ENCODE assay signal across 9 mouse cellular contexts in genomic region chr5:131647104-131647682, GRCm38 (mm10).
DNase-seq lines count a peak whose midpoint lies in the region; ATAC-seq and TF ChIP-seq lines count a peak whose summit lies in the region.
"Had no signal": no experiment of that assay in that cellular context is flagged by ENCODE, and none has a peak within 500 bp of the region (broad histone marks: within the 10 kb centered on the region; RNA-seq: fewer than 3 reads in every experiment).

No protein-coding gene starts in this region.

- no peaks in the 10 kb centered on the region for H3K9me3 ChIP-seq in hindbrain, embryonic 10.5 days
- no peaks in the 10 kb centered on the region for H3K9me3 ChIP-seq in hindbrain, postnatal 0 days (ENCODE audit: low read length)
- no peaks in the 10 kb centered on the region for H3K9me3 ChIP-seq in stomach, embryonic 15.5 days
- no peaks in the 10 kb centered on the region for H3K9me3 ChIP-seq in stomach, postnatal 0 days (ENCODE audit: control insufficient read depth, low read length)
- H3K9me3 ChIP-seq in limb, embryonic 13.5 days = no peaks in the 10 kb centered on the region

- peak overlapping the region; percentile 66; the same call in 1 of the 2 replicates for H3K27ac ChIP-seq in hindbrain, embryonic 10.5 days
- no peak overlapping the region for H3K27ac ChIP-seq in hindbrain, postnatal 0 days
- no peak overlapping the region for H3K27ac ChIP-seq in stomach, embryonic 15.5 days
- no peak overlapping the region for H3K27ac ChIP-seq in stomach, postnatal 0 days (replicated peaks)
- H3K27ac ChIP-seq in limb, embryonic 13.5 days = peak overlapping the region; percentile 33; the same call in 1 of the 2 replicates

- TF ChIP-seq EP300 in stomach, postnatal 0 days (optimal IDR thresholded peaks at IDR 0.05) = no peak

- no peak overlapping the region for H3K9ac ChIP-seq in hindbrain, postnatal 0 days (replicated peaks; ENCODE audit: low read length)
- no peak overlapping the region for H3K9ac ChIP-seq in stomach, embryonic 15.5 days
- no peak overlapping the region for H3K9ac ChIP-seq in stomach, postnatal 0 days (ENCODE audit: low read length)
- H3K9ac ChIP-seq in limb, embryonic 13.5 days = no peak overlapping the region

- peaks cover 84% of the 10 kb centered on the region for H3K4me1 ChIP-seq in hindbrain, embryonic 10.5 days (replicated peaks)
- peaks cover 41% of the 10 kb centered on the region for H3K4me1 ChIP-seq in hindbrain, postnatal 0 days (ENCODE audit: insufficient read depth, low read length)
- H3K4me1 ChIP-seq in stomach, embryonic 15.5 days = no peaks in the 10 kb centered on the region
- no peaks in the 10 kb centered on the region for H3K4me1 ChIP-seq in stomach, postnatal 0 days (replicated peaks; ENCODE audit: control insufficient read depth, insufficient read depth)
- H3K4me1 ChIP-seq in limb, embryonic 13.5 days = peaks cover 54% of the 10 kb centered on the region

- H3K27me3 ChIP-seq in hindbrain, embryonic 10.5 days (ENCODE audit: insufficient read depth, poor library complexity, severe bottlenecking) = peaks cover 77% of the 10 kb centered on the region
- no peaks in the 10 kb centered on the region for H3K27me3 ChIP-seq in hindbrain, postnatal 0 days (ENCODE audit: insufficient read depth, low read length)
- no peaks in the 10 kb centered on the region for H3K27me3 ChIP-seq in stomach, embryonic 15.5 days (replicated peaks)
- no peaks in the 10 kb centered on the region for H3K27me3 ChIP-seq in stomach, postnatal 0 days (ENCODE audit: control insufficient read depth, insufficient read depth, low read length)
- H3K27me3 ChIP-seq in limb, embryonic 13.5 days = 0 out of 2 replicates have a peak, but pooled peaks cover 6% of the 10 kb centered on the region

- peak; percentile 5 to 36 for DNase-seq in adrenal gland, postnatal 36 days
- DNase-seq in adrenal gland, postnatal 10 days = no peak
- DNase-seq in hindbrain, embryonic 10.5 days (ENCODE audit: low spot score) = no peak
- no peak for DNase-seq in hindbrain, postnatal 0 days (ENCODE audit: low spot score)
- no peak for DNase-seq in stomach, postnatal 0 days (ENCODE audit: low spot score)
- no peak for DNase-seq in layer of hippocampus, adult 9-10 months (ENCODE audit: low spot score)

- H3K36me3 ChIP-seq in hindbrain, embryonic 10.5 days = no peaks in the 10 kb centered on the region
- H3K36me3 ChIP-seq in hindbrain, postnatal 0 days (ENCODE audit: insufficient read depth, low read length) = no peaks in the 10 kb centered on the region
- H3K36me3 ChIP-seq in stomach, embryonic 15.5 days = no peaks in the 10 kb centered on the region
- no peaks in the 10 kb centered on the region for H3K36me3 ChIP-seq in stomach, postnatal 0 days (ENCODE audit: control insufficient read depth, insufficient read depth, low read length)
- H3K36me3 ChIP-seq in limb, embryonic 13.5 days = no peaks in the 10 kb centered on the region
- H3K36me3 ChIP-seq: G1E had no signal

- H3K4me3 ChIP-seq in hindbrain, embryonic 10.5 days = no peak overlapping the region
- H3K4me3 ChIP-seq in hindbrain, postnatal 0 days (ENCODE audit: low read length) = no peak overlapping the region
- no peak overlapping the region for H3K4me3 ChIP-seq in stomach, embryonic 15.5 days (replicated peaks)
- H3K4me3 ChIP-seq in stomach, postnatal 0 days (ENCODE audit: low read depth, low read length) = no peak overlapping the region
- H3K4me3 ChIP-seq in limb, embryonic 13.5 days = no peak overlapping the region

- H3K4me2 ChIP-seq in hindbrain, postnatal 0 days (ENCODE audit: low read depth, low read length) = no peak overlapping the region
- no peak overlapping the region for H3K4me2 ChIP-seq in stomach, embryonic 15.5 days
- H3K4me2 ChIP-seq in stomach, postnatal 0 days (replicated peaks; ENCODE audit: low read depth) = no peak overlapping the region
- H3K4me2 ChIP-seq in limb, embryonic 13.5 days (replicated peaks) = 0 out of 2 replicates have a peak overlapping the region, but pooled peaks have one; percentile 9

- ATAC-seq in hindbrain, postnatal 0 days = no peak
- 0 out of 2 replicates have a peak, but pooled peaks have one; percentile 33 for ATAC-seq in stomach, embryonic 15.5 days (ENCODE audit: insufficient read depth, low FRiP score, low read depth)
- ATAC-seq in stomach, postnatal 0 days (ENCODE audit: low FRiP score, low TSS enrichment) = no peak
- ATAC-seq in limb, embryonic 13.5 days (ENCODE audit: low FRiP score, low read depth) = no peak

- 52% methylated on average over 4 of the region's 4 CpGs for WGBS in hindbrain, embryonic 10.5 days
- WGBS in hindbrain, postnatal 0 days = 37% methylated on average over 4 of the region's 4 CpGs
- WGBS in stomach, embryonic 15.5 days = 55% methylated on average over 4 of the region's 4 CpGs
- WGBS in stomach, postnatal 0 days = 64% methylated on average over 4 of the region's 4 CpGs
- WGBS in limb, embryonic 13.5 days = 25% methylated on average over 3 of the region's 4 CpGs

- no peak for TF ChIP-seq CTCF in hindbrain, postnatal 0 days (IDR thresholded peaks at IDR 0.05; ENCODE audit: low read depth)
- no peak for TF ChIP-seq CTCF in stomach, postnatal 0 days (IDR thresholded peaks at IDR 0.05; ENCODE audit: low read depth)

Comparison
In these comparisons a context has a peak if more than half of its experiments do, and no peak if none do; other contexts are left out.
1. DNase-seq: peak in adrenal gland, postnatal 36 days (2 of 2); none in adrenal gland, postnatal 10 days (single experiment), hindbrain, embryonic 10.5 days (single experiment), hindbrain, postnatal 0 days (single experiment), stomach, postnatal 0 days (single experiment) and layer of hippocampus, adult 9-10 months (single experiment).
2. H3K27ac ChIP-seq: peak in hindbrain, embryonic 10.5 days (single experiment) and limb, embryonic 13.5 days (single experiment); none in hindbrain, postnatal 0 days (single experiment), stomach, embryonic 15.5 days (single experiment) and stomach, postnatal 0 days (single experiment).